Mouse (Mus musculus) E14TG2a.4 (cell line): ENCODE measurements around the gene Eprs.

Experiments
- CTCF ChIP-seq: conservative IDR thresholded peaks from 2 replicates; pipeline ENCODE4 v1.5.1; 2014; ENCODE audit warnings: low read length
- NANOG ChIP-seq: IDR thresholded peaks from 2 replicates; pipeline ENCODE4 v1.6.1; 2014; ENCODE audit warnings: borderline replicate concordance, low read length, mixed read lengths
- POU5F1 ChIP-seq: IDR thresholded peaks from 2 replicates; pipeline ENCODE4 v1.6.1; 2014; ENCODE audit warnings: low read length, borderline replicate concordance

DNA sequence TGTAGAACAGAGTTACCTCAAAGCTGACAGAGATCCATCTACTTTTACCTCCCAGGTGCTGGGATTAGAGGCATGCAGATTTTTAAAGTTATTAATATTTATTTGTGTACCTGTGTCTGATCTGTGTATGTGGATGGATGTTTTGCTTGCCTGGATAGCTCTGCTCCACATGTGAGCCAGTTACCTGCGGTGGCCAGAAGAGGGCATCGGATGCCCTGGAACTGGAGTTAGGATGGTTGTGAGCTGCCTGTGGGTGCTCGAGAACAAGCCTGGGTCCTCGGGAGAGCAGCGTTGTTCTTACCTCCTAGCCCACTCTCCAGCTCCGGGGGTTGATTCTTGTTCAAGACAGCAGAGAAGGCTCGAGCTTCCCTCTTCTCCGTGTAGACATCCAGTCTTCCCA, 19.4 kb upstream of the Eprs start:
- no peak for TF ChIP-seq CTCF
- no peak for TF ChIP-seq POU5F1
- TF ChIP-seq NANOG, result no peak
